Mouse (Mus musculus): ENCODE data around the gene Lmtk2.

Gene Lmtk2

DNA sequence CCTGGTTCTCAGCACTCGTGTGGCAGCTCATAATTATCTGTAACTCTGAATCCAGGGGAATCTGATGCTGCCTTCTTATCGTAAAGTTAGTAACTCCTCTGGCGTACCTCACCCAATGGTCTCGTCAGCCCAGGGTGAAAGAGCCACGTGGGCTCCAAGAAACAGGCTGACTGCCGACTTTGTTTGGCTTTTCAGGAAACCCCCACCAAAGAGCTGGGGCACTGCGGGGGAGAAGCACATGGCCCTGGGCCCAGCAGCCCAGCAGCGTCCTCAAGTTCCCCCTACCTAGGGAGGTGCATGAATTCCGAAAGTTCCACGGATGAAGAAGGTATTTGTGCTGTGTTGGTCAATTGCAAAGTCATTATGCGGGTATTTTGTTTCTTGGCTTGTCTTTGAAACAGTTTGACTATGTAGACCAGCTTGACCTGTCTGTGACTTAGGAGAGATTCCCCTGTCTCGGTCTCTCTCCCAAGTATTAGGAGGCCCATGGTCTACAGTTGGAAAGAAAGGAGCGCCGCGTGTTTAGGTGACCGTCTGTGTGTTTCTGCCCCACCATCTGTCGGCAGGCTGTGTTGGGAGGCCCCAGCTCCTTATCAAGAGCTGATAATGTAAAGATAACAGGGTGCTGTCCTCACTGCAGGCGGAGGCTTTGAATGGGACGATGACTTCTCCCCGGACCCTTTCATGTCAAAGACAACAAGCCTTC, 82.5 kb downstream of the Lmtk2 start:
- DNase-seq: no peak

DNA sequence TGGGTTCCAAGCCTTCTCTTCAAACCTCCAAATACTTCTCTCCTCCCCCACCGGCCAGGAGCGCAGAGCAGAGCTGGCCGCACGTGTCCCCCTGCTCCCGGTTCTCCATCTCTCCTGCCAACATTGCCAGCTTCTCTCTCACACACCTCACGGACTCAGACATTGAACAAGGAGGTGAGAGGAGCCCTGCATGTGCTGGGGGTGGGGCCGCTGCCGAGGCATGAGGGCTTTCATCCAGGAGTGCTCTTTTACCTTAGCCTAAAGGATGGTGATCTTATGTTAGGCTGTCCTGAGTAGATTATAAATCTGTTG, 83.0 kb downstream of the Lmtk2 start:
- no peak for DNase-seq

GRCm38 (mm10) chr5:144183647-144184335, 83.6 kb downstream of the Lmtk2 start:
- DNase-seq: no peak

GRCm38 (mm10) chr5:144184350-144185045, 84.3 kb downstream of the Lmtk2 start:
- no peak for DNase-seq

DNA sequence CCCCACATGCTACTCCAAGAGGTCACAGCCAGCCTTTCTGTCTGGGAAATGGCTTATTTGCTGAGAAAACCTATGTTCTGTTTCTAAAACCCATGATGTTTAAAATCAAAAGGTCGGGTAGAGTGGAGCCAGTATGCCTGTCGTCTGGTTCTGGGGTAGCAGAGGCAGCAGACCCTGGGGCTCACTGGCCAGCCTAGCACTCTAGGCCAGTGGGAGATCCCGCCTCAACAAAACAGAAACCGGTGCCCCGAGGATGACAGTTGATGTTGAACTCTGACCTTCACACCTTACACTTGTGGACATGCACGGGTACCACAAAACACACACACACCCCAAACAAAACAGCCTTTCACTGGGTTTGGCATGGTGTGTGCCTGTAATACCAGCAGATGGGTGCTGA, 88.2 kb downstream of the Lmtk2 start:
- DNase-seq: no peak

DNA sequence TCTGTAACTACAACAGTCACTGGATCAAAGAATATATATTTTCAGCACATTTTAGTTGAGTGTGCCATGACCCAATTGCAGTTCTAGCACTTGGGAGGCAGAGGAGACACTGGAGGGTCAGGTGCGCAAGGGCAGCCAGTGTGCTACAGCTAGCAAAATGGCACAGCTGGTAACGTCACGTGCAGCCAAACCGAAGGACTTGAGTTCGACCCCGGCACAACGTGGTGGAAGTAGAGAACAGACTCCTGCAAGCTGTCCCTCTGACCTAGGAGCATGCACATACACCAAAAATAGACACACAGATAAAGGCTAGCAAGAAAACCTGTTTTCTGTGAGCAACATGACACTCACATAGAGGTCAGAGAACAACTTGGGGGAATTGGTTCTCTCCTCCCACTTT, 89.1 kb downstream of the Lmtk2 start:
- no peak for DNase-seq

DNA sequence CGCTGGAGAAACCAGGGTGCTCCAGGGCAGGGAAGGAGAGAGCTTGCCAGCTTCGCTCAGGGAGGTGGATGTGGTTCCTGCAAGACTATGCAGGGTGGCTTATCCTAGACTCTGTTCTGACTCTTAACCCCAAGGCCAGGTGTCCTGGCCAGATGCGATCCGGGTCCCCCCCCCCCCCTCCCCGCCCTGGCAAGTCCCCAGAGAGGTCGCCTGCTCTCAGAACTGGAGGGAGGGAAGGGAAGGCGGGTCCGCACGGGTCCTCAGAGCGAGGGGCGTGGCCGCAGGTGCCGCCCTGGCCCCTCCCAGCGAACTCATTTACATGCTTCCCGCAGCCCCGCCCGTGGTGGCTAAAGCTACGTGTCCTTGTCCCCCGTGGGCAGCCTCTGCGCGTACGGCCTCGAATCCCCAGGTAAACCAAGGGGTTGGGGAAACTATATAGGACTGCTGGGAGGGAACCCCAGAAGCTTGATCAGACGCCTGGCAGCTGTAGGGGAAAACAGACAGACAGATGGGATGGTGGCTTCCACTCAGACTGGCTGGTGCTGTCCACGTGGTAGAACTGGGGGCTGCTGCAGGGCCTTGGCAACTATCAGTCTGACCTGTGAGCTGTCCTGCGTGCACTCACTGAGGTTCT, 89.8 kb downstream of the Lmtk2 start, which contains the start of gene Bhlha15:
Bhlha15 (plus strand) TSS at position 337 of the 634 bp plus-strand sequence.
- DNase-seq: peak; percentile 82

GRCm38 (mm10) chr5:144191026-144191425, 90.8 kb downstream of the Lmtk2 start:
- DNase-seq: no peak

GRCm38 (mm10) chr5:144192673-144193072, 92.4 kb downstream of the Lmtk2 start:
- DNase-seq: no peak

- no peak for DNase-seq
Measured at GRCm38 (mm10) chr5:144194416-144194815, 94.2 kb downstream of the Lmtk2 start.

DNA sequence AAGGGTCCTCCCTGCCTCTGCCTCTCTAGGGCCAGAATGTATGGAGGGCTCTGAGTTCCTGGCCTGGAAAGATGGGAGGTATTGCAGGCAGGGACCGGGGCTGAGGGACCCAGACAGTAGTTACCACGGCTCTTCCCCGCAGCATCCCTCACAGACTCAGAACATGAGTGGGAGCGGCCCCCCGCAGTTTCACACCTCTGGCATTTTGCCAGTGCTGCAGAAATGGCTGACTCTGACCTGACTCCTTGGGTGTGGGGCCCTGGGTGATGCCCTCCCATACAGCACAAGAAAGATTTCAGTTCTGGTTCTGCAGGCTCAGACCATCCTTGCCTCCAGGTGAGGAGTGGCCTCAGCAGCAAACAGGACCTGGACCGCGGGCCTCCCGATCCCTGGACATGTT, 95.3 kb downstream of the Lmtk2 start:
- DNase-seq: no peak

GRCm38 (mm10) chr5:144200616-144201015, 100.4 kb downstream of the Lmtk2 start:
- no peak for DNase-seq

DNA sequence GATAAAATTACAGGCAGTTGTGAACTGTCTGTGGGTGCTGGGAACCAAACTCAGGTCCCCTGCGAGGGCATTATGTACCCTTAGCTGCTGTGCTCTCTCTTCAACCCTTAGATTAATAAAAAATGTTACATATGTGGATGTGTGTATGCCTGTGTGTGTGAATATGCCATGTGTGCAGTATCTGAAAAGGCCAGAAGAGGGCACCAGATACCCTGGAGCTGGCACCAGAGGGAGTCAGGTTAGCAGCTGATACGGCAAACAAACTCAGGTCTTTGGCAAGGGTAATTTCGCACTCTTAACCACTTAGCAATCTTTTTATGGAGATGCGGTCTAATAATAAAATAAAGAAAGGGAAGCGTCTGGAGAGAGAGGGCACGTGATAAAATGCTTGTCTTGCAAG, 102.2 kb downstream of the Lmtk2 start:
- no peak for DNase-seq

- DNase-seq: no peak
Measured at GRCm38 (mm10) chr5:144203398-144203959, 103.2 kb downstream of the Lmtk2 start.

- DNase-seq: no peak
Measured at GRCm38 (mm10) chr5:144204303-144204702, 104.1 kb downstream of the Lmtk2 start.

DNA sequence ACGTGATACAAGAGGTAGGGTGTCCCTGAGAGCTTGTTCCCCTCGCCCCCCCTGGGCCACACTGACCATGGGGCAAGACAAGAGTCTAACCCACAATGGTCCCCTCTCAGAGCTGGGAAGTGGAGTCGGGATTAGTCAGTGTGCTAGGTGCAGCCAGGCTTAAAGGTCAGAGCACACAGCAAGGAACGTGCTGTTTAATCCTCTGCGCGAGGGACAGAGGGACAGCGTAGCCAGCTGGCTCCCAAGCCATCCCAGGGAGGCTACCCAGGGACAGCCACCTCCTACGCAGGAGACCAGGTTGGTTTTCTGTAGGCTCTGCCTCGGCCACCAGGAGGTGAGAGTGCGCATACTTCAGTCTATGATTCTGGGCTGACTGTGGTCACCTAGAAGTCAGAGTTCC, 104.7 kb downstream of the Lmtk2 start:
- no peak for DNase-seq

DNA sequence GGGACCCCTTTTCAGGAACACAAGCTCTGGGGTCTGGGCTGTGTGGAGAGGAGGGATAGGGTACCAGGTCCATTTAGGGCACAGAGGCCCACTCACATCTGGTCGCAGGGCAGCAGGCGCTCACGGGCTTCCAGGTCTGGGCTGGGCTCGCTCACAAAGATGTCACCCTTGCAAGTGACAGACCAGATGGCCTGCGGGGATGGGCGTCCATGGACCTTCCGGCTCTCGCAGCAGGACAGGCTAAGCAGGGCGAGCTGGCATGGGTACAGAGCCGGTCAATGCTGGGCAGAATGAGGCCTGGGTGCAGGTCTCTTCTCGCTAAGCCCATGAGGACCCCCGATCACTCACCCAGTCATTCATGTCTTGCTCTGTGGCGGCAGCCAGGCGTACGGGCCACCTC, 105.8 kb downstream of the Lmtk2 start:
- DNase-seq: no peak

GRCm38 (mm10) chr5:144207478-144207877, 107.2 kb downstream of the Lmtk2 start:
- DNase-seq: peak; percentile 47

- DNase-seq: peak; percentile 63
Measured at GRCm38 (mm10) chr5:144214453-144214852, 114.2 kb downstream of the Lmtk2 start.

GRCm38 (mm10) chr5:144215992-144216391, 115.8 kb downstream of the Lmtk2 start:
- no peak for DNase-seq

DNA sequence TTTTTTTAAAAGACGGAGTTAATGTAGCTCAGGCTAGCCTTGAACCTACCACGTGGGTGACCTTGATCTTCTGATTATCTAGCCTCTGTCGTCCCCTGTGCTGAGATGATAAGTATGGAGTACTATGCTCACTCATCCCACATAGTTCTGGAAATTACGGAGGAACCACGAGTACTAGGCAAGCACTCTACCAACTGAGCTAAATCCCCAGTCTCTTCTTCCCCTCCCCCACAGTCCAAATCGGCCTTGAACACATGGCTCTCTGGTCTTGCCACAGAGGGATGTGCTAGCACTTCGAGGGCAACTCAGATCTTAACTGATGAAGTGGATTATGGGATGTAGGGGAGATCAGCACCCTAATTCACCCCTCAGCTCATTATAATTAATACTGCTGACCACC, 117.8 kb downstream of the Lmtk2 start:
- no peak for DNase-seq

DNA sequence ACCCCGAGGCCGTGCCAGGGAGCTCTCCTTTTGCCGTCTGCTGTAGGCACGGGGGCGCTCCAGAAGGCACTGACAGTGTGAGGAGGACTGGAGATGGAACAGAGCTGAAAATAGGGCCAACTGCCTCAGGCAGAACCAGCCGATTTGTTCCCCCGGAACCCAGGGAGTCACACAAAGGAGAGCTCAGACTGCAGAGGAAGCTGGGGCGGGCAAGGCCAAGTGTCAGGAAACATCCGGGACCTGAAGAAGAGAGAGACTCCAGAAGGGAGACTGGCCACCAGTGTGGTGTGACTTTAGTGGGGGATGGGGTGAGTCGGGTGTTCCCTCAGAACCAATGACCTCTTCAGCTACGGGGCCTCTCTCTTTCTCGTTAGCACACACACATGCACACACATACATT, 119.1 kb downstream of the Lmtk2 start:
- DNase-seq: no peak

- DNase-seq: no peak
Measured at GRCm38 (mm10) chr5:144219936-144220335, 119.7 kb downstream of the Lmtk2 start.
